Mouse (Mus musculus): ENCODE measurements at regions not wholly inside any gene's neighbourhood (a gene's known extent, or its start where the extent isn't known, plus 50 kb on each side); places are given as distances from the start of the nearest gene placed in this dataset.

GRCm38 (mm10) chr11:16701826-16702225, 50.2 kb upstream of the Egfr start:
- Histone ChIP-seq H3K27ac (ENCODE audit: insufficient read depth, low read length) (no peak overlapping the region), H3K4me1 (ENCODE audit: control insufficient read depth, insufficient read depth, low read length) (no peaks in the 10 kb centered on the region), H3K4me3 (ENCODE audit: insufficient read depth, low read length) (no peak overlapping the region)
- TF ChIP-seq POLR2A (IDR thresholded peaks at IDR 0.05; ENCODE audit: extremely low read depth, insufficient read depth, low read length) = no peak
- TF ChIP-seq CTCF (IDR thresholded peaks at IDR 0.05; ENCODE audit: extremely low read depth, insufficient read depth, low read length) = no peak

Measured in cortical plate, adult 2 months (tissue).